Mouse (Mus musculus) right cerebral cortex, postnatal 10 days (tissue): ENCODE results near the gene Tcte1.

Source experiments
- DNase-seq, 2 experiments: peaks; one replicate each; pipeline ENCODE4 v3.0.0; 2021; ENCODE audit warnings: low spot score in 2 of 2

The Tcte1 gene

DNA sequence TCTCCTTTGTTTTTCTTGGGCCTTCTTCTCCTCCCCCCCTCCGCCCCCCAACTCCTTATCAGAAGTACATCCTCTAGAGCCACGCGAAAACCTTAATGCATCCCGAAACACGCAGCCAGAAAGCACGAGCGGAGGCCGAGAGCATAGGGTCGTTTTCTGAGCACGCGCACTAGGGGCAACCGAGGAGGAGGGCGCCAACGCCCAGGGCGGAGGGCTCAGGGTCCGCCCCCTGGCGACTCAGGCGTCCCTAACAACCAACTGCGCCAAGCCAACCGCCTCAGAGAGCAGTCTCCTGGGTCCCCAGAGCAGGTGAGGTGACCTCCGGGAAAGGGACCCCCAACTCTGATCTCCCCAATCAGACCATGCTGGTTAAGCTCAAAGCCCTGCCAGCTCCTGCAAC, at the start of gene Tcte1:
Gene Tcte1 (plus strand): TSS at position 172 of the 400 bp plus-strand sequence.
- DNase-seq, result peak in 1 of 2 experiments; percentile 61

DNA sequence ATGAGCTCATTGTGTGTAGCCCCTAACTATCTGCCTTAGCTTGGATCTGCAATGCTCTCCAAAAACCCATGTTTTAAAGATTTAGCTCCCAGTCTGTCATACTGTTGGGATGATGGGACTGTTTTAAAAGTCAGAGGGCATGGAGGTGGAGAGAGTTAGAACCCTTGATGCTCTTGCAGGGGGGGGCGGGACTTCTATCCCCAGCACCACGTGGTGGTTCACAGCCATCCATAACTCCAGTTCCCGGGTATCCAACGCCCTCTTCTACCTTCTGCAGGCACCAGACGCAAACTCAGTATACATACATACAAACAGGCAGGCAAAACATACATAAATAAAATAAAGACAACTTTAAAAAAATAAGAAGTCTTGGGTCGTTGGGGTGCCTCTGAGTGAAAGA, 49.6 kb upstream of the Tcte1 start:
- no peak for DNase-seq

DNA sequence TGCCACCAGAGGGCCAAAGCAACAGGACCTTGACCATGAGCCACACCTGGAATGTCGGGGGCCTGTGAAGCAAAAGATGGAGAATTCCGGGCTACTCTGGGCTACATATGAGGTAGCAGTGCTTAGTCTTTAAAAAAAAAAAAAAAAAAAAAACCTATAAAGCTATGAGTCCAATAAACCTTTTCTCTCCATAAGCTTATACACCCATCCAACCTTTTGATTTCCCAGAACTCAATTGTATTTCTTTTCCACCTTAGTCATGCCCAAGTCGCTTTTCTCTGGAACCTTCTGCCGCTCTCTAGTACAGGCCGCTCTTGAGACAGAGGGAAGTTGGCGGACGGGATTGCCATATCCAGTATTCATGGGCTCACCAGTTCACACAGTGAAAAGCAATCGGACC, 49.1 kb upstream of the Tcte1 start:
- no peak for DNase-seq

DNA sequence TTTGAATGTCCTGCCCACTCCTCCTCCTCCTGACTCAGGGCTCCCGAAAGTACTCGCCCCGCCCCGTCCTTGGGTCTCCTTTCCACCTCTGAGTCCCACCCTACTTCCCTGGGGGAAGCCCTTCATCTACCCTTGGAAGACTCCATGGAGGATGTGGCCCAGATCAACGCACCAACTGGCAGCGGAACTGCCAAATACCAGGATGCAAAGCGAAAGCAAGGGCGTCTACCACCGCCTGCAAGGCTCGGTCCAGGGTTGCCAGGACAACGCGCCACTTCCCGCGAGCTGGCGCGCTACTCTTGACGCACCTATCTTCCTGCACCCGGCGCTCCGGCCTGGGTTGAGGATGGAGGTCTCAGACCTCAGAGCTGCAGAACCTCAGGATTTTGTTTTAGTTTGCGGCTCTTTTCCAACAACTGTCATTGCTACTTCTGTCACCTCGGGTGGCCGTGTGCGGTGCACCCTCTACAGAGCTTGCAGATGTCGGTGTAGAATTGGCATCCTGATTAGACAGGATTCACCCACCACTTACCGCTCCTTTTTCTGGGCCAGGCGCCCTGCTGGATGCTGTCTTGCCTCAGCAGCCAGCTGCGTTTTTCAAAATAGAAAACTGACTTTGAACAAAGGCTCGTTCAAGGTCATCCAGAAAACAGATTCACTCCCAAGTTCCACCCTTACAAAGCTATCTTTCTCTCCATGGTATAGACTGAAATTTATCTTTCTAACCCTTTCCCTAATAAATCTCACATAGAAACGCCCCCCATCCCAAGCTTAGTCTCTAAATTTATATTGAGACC, 48.4 kb upstream of the Tcte1 start, which contains the start of gene Spats1:
Gene Spats1 (minus strand): TSS at position 747 of the 797 bp plus-strand sequence.
- DNase-seq, result peak; percentile 92 to 95

DNA sequence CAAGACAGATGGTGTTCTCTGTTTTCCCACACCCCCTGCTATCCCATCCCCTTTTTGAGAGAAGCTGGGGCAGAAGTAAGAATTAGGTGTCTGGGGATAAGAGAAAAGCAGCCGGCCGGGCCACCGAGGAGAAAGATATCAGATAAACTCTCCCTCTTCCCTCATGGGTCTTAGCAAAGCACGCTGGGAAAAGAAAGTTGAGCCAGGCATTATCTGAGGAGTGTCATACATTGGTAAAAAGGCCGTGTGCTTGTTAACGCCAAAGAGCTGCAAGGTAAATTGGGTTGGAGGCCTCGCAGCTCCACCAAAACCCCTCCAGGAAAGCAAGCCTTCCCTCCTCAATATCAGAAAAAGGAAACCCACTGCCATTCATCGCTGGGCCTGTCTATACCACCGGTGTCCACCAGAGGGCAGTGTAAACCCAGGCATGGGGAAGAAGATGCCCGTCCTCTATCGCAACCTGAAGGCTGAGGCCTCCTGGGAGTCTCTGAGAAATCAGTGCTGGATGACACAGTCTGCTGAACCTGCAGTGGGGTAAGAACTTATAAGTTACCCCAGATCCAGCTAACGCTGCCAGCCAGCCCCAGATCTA, 44.9 kb upstream of the Tcte1 start:
- peak; percentile 81 to 92 for DNase-seq

DNA sequence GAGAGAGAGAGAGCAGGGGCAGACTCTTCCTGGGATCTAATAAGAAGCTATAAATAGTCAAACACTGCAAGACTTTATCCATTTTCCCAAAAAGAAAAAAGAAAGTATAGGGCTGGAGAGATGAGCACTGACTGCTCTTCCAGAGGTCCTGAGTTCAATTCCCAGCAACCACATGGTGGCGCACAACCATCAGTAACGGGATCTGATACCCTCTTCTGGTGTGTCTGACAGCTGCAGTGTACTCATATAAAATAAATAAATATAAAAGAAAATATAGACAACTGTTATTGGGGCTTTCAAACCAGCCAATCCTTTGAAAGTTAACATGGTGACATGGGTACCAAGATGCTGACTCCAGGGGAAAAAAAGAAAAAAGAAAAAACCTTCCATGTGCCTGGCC, 42.8 kb upstream of the Tcte1 start:
- DNase-seq, result no peak

DNA sequence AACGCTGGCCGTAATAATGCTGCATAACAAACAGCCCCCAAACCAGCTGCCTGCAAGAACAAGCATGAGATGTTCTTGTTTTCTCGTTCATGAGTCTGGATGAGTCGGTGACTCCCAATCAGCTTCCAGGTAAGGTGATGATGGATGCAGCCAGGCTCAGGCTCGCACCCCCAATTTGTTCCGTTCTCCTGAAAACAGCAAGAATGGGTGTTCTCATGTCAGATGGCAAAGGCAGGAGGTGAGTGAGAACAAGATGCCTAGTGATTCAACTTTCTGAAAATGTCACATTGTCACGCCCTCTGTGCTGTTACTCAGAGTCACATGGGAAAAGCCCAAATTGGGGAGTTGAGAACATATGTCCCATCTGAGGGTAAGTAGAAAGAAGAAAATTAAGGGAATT, 37.7 kb upstream of the Tcte1 start:
- DNase-seq, result no peak

DNA sequence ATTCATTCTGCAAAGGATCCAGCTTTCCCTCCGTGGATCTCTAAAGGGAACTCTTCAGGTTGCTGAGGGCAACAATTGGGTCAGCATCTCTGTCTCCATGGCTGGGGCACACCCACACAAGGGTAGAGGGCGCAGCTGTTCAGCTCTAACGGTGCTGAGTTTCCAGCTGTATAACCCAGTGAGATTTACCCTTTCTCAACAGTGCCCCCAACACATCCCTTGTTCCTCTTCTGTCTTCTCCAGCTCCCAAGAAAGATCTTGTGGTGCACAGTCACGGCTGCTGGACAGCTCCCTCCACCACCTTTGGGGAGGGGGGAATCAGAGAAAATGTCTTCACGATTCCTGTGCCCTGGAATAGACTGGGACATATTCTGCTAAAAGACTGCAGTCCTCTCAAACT, 36.0 kb upstream of the Tcte1 start:
- DNase-seq, result no peak

DNA sequence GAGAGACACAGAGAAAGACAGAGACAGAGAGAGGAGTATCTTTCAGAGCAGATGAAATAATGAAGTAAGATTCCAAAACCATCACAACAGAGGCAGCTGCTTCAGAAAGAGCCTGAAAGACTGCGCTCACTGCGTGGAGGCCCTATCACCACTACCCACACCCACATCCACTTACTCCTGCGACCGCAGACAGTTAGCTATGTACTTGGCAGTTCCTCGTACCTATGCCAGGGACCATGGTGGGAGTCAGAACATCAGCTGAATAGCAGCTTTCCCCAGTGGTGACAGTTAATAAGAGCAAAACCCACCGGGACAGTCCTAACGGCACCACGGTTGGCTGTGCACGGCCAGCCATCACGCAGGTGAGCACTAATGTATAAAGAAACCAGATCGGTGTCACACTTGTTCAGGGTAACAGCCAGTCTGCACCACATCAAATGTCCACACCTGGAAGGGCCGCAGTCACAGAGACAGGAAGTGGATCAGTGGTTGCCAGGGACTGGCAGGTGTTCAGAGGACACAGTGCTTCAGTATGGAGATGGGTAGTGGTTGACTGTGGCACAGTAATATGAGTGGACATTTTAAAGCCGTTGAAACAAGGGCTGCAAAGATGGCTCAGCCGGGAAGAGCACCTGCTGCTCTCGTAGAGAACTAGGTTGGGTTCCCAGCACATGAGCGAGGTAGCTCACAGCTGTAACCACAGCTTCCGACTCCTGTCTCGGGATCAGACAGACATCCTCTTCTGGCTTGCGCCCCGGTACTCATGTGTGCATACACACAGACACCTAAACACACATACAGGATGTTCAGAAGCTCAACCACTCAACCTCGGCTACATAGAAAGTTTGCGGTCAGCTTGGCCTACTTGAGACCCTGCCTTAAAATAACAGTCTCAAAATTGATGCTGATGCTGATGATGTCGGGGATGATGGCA, 34.6 kb upstream of the Tcte1 start:
- DNase-seq, result no peak

DNA sequence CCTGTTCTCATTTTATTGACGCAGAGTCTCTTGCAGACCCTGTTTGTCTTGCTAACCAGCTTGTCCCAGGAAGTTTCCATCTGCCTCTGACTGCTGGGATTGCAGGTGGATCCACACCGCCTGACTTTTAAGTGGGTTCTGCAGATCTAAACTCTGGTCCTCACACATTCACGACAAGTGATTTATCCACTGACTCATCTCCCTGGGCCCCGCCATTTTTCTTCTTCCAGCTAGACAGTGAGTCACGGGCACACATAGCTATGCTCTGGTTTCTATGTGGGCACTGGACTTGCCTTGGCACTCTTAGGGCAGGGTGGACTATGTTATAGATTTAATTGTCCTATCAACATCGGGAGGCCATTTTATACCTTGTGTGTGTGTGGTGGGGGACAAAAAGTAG, 33.5 kb upstream of the Tcte1 start:
- DNase-seq, result no peak

DNA sequence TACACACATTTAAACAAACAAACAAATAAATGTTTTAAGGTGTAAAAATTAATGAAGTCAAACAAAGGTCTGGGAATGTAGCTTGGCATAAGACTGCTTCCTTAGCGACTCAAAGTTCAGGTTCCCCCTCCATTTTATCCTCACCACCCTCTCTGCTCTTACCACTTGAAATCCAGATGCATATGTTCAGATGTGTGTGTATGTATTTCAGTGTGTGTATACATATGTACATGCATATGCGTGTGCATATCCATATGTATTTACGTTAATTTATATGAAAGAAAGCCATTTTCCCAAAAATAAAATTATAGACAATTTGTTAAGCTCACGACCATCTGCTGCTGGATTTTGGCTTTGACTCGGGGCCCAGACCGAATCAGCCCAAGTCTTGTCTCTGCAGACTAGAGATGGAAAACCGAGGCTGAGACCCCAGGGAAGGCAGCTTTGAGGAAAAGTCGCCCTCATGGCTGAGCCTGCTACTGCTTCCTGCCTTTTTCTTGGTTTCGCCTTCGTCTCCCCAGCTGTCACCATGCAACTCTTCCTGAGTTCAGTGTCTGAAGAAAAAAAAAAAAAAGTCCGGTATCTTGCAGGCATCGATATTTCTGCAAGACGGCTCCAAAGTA, 32.6 kb upstream of the Tcte1 start:
- DNase-seq, result no peak

DNA sequence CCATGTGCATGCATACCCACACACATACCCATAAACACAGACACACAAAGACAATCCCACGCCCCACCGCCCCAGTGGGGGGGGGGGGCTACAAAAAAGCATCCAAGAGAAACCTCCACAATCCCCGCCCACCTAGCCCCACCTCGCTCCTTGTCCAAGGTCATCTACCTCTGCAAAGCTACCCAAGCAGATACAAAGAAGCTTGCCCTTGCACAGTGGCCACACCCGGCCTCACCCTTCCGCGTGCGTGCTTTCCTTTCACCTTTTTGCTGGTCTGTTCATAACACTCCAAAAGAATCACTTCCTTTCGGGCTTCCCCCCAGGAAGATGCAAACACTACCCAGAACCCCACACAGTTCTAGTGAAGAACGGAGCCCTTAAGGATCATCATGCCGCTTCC, 27.8 kb upstream of the Tcte1 start:
- DNase-seq, result no peak

DNA sequence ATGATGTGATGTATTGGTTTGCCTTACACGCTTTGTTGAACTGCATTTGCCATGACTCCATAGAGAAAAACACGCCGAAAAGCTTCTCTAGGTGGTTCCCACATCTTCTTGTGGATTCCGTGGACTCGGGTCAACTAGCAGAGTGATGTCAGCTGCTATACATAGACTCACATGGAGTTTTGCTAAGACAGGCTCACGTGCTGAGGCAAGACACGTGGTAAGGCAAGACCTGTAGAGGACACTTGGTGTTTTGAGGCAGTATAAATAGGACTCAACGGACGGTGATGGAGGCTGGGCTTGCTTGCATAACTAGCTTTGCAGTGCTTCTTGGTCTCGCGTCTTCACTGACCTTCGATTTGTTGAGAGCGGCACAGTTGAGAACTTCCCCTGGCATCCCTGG, 24.8 kb upstream of the Tcte1 start:
- no peak for DNase-seq

DNA sequence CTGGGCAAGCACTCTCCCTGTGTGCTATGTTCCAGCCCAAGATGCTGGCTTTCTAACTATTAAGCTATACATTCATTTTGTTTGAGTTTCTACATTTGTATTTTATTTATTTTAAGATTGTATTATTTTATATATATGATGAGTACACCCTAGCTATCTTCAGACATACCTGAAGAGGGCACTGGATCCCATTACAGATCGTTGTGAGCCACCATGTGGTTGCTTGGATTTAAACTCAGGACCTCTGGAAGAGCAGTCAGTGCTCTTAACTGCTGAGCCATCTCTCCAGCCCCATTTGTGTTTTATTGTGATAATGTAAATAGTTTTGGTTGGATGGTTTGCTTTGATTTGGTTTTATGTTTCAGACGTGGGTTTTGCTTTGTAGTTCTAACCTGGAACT, 23.7 kb upstream of the Tcte1 start:
- DNase-seq, result no peak

DNA sequence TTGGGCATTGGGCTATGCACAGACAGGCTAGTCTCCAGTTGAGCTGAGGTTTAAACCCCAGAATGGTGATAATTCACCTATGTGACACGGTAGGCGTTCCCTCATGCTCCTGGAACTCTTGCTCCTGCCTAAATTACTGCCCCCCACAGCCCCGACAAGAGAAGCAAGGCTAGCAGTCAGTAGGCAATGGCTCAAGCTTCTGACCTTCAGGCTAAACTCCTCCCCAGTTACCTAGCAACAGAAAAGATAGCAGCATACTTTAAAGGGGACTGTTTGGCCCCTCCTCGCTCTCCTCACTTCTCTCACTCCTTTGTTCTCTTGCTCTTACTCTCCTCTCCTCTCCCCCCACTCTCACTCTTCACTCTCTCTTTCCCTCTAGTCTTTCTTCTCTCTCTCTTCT, 22.3 kb upstream of the Tcte1 start:
- DNase-seq, result no peak

DNA sequence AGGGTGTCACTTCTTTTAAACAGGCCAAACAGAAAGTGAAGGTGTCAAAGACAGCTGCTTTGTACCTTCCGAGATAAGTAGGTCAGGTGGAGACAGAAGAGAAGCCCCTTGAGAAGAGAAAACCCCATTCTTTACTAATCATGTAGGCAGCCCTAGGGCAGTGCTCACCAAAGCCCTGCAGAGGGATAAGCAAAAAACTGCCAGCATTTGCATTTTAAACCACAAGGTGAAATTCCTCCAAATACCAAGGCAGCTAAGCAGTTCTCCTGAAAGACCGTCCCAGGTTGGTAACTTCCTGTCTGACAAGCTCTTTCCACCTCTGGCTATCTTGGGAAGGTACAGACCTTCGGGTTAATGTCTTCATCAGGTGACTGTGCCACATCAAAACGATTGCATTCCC, 20.9 kb upstream of the Tcte1 start:
- no peak for DNase-seq

DNA sequence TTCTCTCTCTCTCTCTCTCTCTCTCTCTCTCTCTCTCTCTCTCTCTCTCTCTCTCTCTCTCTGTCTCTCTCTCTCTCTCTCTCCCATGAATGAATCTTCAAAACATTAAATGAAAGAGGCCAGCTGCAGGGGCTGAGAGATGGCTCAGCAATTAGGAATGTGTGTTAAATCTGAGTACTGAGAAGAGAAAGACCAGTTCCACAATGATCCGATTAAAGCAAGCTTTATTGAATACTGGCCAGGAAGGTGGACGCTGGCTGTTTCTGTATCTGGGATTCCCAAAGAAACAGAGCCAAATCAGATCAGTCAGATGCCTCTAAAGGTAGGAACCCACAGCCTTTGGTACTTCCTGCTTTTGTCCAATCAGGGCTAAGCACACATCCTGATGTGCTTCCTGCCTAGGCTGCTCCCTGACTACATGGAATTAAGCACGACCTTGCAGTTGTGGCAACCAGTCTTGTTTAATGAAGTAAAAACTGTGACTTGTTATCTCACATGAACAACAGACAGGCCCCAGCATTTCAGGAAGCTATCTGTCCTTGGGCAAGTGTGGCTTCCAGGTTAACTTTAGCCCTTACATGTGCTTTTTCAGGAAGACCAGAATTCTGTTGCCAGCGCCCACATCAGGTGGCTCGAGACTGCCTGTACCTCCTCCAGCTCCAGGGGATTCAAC, 19.8 kb upstream of the Tcte1 start:
- DNase-seq, result no peak

DNA sequence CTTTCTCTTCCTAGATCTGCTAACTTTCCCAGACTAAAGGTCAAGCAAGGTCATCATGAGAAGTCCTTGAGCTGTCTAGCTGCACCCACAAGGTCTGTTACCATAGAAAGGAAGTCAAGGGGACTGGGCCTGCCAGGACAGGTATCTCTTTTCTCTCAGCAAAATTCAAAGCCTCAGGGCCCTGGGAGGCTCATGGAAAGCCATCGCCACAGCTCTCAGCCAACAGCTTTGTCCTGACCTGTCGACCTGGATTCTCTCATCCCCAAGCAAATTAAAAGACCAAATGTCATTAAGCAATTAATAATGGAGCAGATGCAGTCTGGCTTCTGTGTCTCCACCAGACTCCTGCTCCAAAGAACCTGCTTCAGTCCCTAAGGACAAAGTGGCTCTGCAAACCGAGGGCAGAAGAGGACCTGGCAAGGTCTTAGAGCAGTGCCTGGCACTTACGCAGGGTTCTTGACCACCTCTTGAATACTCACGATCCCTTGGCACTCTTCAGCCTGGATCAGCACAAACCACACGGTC, 17.2 kb upstream of the Tcte1 start:
- DNase-seq, result no peak

DNA sequence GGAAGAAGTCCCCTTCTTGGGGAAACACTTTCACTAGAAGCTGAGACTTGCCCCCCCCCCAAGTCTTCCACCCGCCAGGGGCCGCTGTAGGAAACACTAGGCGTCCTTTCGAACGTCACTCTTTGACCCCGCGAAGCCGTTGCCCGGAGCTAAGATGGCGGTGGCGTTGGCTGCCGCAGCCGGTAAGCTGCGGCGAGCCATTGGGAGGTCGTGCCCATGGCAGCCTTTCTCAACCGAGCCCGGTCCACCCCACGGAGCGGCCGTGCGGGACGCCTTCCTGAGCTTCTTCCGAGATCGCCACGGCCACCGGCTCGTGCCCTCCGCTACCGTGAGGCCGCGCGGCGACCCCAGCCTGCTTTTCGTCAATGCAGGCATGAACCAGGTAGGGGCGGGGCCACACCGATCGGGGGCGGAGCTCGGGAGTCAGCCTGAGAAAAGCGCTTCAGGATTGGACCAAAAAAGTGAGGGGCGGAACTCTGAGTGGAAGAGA, 16.5 kb upstream of the Tcte1 start, which contains the start of gene Aars2:
Gene Aars2 (plus strand): TSS at position 142 of the 490 bp plus-strand sequence.
- peak; percentile 95 to 96 for DNase-seq

DNA sequence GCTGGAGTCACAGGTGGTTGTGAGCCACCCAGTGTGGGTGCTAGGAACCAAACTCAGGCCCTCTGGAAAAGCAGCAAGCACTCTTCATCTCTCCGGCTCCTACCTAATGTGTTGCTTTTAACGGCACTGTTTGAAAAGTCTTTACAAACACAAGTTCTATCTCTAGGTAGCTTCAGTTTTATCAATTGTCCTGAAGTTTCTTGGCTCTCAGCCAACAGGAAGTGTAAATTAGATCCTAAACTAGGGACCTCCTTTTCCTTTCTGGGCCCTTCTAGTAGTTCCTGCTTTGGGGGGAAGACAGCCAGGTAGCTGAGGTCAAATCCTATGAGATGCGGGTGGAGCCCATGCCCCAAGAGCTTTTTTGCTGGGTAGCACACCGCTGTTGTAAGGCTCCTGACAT, 12.4 kb upstream of the Tcte1 start:
- DNase-seq, result no peak

DNA sequence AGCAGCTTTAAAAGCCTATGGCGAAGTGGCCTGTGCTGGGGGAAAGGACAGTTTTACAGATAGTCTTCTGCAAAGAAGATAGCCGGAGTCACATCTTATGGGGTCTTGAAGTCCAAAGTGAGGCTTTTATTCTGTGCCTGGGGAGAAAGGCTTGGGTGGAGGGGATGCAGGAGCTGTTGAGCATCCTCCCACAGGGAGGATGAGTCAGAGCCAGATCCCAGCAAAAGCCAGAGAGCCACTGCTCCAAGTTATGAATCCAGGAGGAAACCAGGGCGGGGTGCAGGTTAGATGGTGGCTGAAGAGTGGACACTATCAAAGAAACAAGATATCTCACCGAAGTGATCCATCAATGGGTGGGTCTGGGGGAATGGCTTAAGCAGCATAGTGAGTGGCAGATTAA, 11.5 kb upstream of the Tcte1 start:
- no peak for DNase-seq
